Mouse (Mus musculus): ENCODE measurements at regions not wholly inside any gene's neighbourhood (a gene's known extent, or its start where the extent isn't known, plus 50 kb on each side); places are given as distances from the start of the nearest gene placed in this dataset.

GRCm38 (mm10) chr14:65476699-65477098, 118.5 kb downstream of the Zfp395 start:
- H3K4me2 ChIP-seq (replicated peaks) = no peak overlapping the region
- H3K4me3 ChIP-seq (replicated peaks; ENCODE audit: low read length) = no peak overlapping the region
- no peaks in the 10 kb centered on the region for H3K27me3 ChIP-seq (ENCODE audit: control insufficient read depth, insufficient read depth, low read length)
- no peaks in the 10 kb centered on the region for H3K36me3 ChIP-seq (replicated peaks; ENCODE audit: control insufficient read depth, insufficient read depth)
- DNase-seq (ENCODE audit: low spot score) (peak; percentile 60), ATAC-seq (ENCODE audit: low FRiP score) (peak; percentile 17; the same call in 1 of the 2 replicates)
- WGBS = 35% methylated on average over 3 of the region's 3 CpGs
- H3K9ac ChIP-seq = no peak overlapping the region
- peaks cover 2% of the 10 kb centered on the region; the same call in 1 of the 2 replicates for H3K4me1 ChIP-seq (replicated peaks; ENCODE audit: control insufficient read depth, insufficient read depth, low read length)
- 0 out of 2 replicates have a peak overlapping the region, but pooled peaks have one; percentile 26 for H3K27ac ChIP-seq
- no peaks in the 10 kb centered on the region for H3K9me3 ChIP-seq (ENCODE audit: control insufficient read depth, low read length)

GRCm38 (mm10) chr14:65479744-65480143, 121.6 kb downstream of the Zfp395 start:
- peaks cover 2% of the 10 kb centered on the region; the same call in 1 of the 2 replicates for H3K4me1 ChIP-seq (replicated peaks; ENCODE audit: control insufficient read depth, insufficient read depth, low read length)
- no peak overlapping the region for H3K9ac ChIP-seq
- ATAC-seq (ENCODE audit: low FRiP score) = no peak
- no peaks in the 10 kb centered on the region for H3K9me3 ChIP-seq (ENCODE audit: control insufficient read depth, low read length)
- no peaks in the 10 kb centered on the region for H3K27me3 ChIP-seq (ENCODE audit: control insufficient read depth, insufficient read depth, low read length)
- WGBS = 76% methylated on average over 5 of the region's 5 CpGs
- H3K4me2 ChIP-seq (replicated peaks) = no peak overlapping the region
- no peak overlapping the region for H3K27ac ChIP-seq
- no peak overlapping the region for H3K4me3 ChIP-seq (replicated peaks; ENCODE audit: low read length)
- H3K36me3 ChIP-seq (replicated peaks; ENCODE audit: control insufficient read depth, insufficient read depth) = no peaks in the 10 kb centered on the region
- no peak for DNase-seq (ENCODE audit: low spot score)

- H3K27ac ChIP-seq = no peak overlapping the region
- ATAC-seq (ENCODE audit: low FRiP score) (no peak), DNase-seq (ENCODE audit: low spot score) (no peak)
- H3K9ac ChIP-seq = no peak overlapping the region
- no peak overlapping the region for H3K4me3 ChIP-seq (replicated peaks; ENCODE audit: low read length)
- WGBS = 31% methylated on average over 6 of the region's 6 CpGs
- H3K4me1 ChIP-seq (replicated peaks; ENCODE audit: control insufficient read depth, insufficient read depth, low read length) = peaks cover 2% of the 10 kb centered on the region; the same call in 1 of the 2 replicates
- H3K9me3 ChIP-seq (ENCODE audit: control insufficient read depth, low read length) = no peaks in the 10 kb centered on the region
- H3K4me2 ChIP-seq (replicated peaks) = no peak overlapping the region
- H3K27me3 ChIP-seq (ENCODE audit: control insufficient read depth, insufficient read depth, low read length) = no peaks in the 10 kb centered on the region
- H3K36me3 ChIP-seq (replicated peaks; ENCODE audit: control insufficient read depth, insufficient read depth) = no peaks in the 10 kb centered on the region
These were observed 122.2 kb downstream of the Zfp395 start for GRCm38 (mm10) chr14:65480398-65480797.
